8 mouse cellular contexts compared by ENCODE assay signal in genomic region chr19:8880311-8881033, GRCm38 (mm10). TPM values are rescaled to one million over a fixed set of nuclear protein-coding genes. Genes with fewer than 3 reads are reported as not detected.
DNase-seq lines count a peak whose midpoint lies in the region; ATAC-seq and TF ChIP-seq lines count a peak whose summit lies in the region.

Gene Uqcc3 (minus strand): TSS chr19:8880923.

- peak within 1 kb of the TSS; percentile 83 for H3K27ac ChIP-seq in hindbrain, embryonic 12.5 days

- no peaks in the 10 kb centered on the region for H3K9me3 ChIP-seq in hindbrain, embryonic 12.5 days (replicated peaks)

- H3K4me2 ChIP-seq in hindbrain, embryonic 12.5 days (replicated peaks): peak within 1 kb of the TSS; percentile 69

- TF ChIP-seq CTCF in Patski (IDR thresholded peaks at IDR 0.05): no peak

- H3K27me3 ChIP-seq in Patski: no peaks in the 10 kb centered on the region
- no peaks in the 10 kb centered on the region for H3K27me3 ChIP-seq in hindbrain, embryonic 12.5 days

- ATAC-seq in Patski: peak; percentile 88
- peak; percentile 97 for ATAC-seq in hindbrain, embryonic 12.5 days (ENCODE audit: low FRiP score)

- CTCF ChIA-PET in Patski (lab: Charles Lee): interaction anchor here (0.8 to 1.3 kb wide), 4 partner anchors 8 to 230 kb away, joined by 3 to 5 read pairs (median 3); partner anchors contain the start of genes 1810009A15Rik and Gm49416

- peak within 1 kb of the TSS; percentile 70 for H3K4me3 ChIP-seq in hindbrain, embryonic 12.5 days

- peak within 1 kb of the TSS; percentile 82 for H3K9ac ChIP-seq in hindbrain, embryonic 12.5 days

- peaks cover 14% of the 10 kb centered on the region for H3K36me3 ChIP-seq in hindbrain, embryonic 12.5 days

- H3K4me1 ChIP-seq in hindbrain, embryonic 12.5 days: peaks cover 9% of the 10 kb centered on the region

- in situ Hi-C loops in Patski (cut with MboI; ENCODE audit: low pct_unique_long_range_greater_than_20kb): no loop called here

- DNase-seq in Patski (ENCODE audit: low read depth, low spot score): peak; percentile 43
- DNase-seq in cerebellum, postnatal 14 days: peak; percentile 91
- peak; percentile 80 to 85 for DNase-seq in frontal cortex, postnatal 14 days (ENCODE audit: low spot score in 2 of 2)
- DNase-seq in layer of hippocampus, postnatal 14 days (ENCODE audit: low spot score in 2 of 2): peak; percentile 82 to 91
- peak; percentile 95 for DNase-seq in lung, postnatal 10 days
- peak; percentile 78 for DNase-seq in ovary, postnatal 14 days (ENCODE audit: low spot score)
- DNase-seq in thymus, postnatal 10 days (ENCODE audit: low spot score in 2 of 2): peak; percentile 88

- POLR2A ChIA-PET in Patski (lab: Charles Lee): interaction anchor here (0.6 to 2.1 kb wide), 6 partner anchors 8 to 66 kb away, joined by 3 to 7 read pairs (median 4); partner anchors contain the start of genes 1810009A15Rik, Eml3, Gm49416 and Ints5

- WGBS in hindbrain, embryonic 12.5 days: under 1% methylated on average over 42 of the region's 42 CpGs

RNA-seq across cellular contexts. Expression of gene Uqcc3, which starts in this region (rescaled TPM):
- polyA plus RNA-seq in Patski (2021): 50.7 TPM
- 62.1 and 64.7 TPM in 2 replicates for polyA plus RNA-seq in hindbrain, embryonic 12.5 days (2016; fragmentation: Nextera tagmentation; extraction: Ambion mirVana)
- 10 to 100 TPM; 35.2 to 35.6 TPM for total RNA-seq in layer of hippocampus, postnatal 14 days (2021)

Comparison
In these comparisons a context has a peak if more than half of its experiments do, and no peak if none do; other contexts are left out.
1. Peak in every context shown above with its lines: DNase-seq, ATAC-seq, H3K4me3 ChIP-seq and H3K27ac ChIP-seq.
2. DNase-seq: peak in every context shown above with its lines; median percentile 95 in lung, postnatal 10 days; 91 in cerebellum, postnatal 14 days; 88 in thymus, postnatal 10 days; 86 in layer of hippocampus, postnatal 14 days; 82 in frontal cortex, postnatal 14 days; 78 in ovary, postnatal 14 days; 43 in Patski.